Mouse (Mus musculus): ENCODE results near the gene Smad5. TPM values are rescaled to one million over a fixed set of nuclear protein-coding genes. Genes with fewer than 3 reads are reported as not detected.

Gene Smad5
- total RNA-seq, 2 experiments from 2014 or later, result 21.3 to 21.5 TPM

GRCm38 (mm10) chr13:56781697-56782096 is 78.9 kb downstream of the Smad5 start:
- peak; percentile 42 to 68 for DNase-seq (ENCODE audit: low spot score in 2 of 2)
- intact Hi-C loops (cut with DNase I), result no loop called here

GRCm38 (mm10) chr13:56782621-56783020 is 79.8 kb downstream of the Smad5 start:
- DNase-seq (ENCODE audit: low spot score in 2 of 2), result peak; percentile 61 to 86
- intact Hi-C loops (cut with DNase I), result no loop called here

- intact Hi-C loops (cut with DNase I), result no loop called here
- peak; percentile 45 to 57 for DNase-seq (ENCODE audit: low spot score in 2 of 2)
Observed at GRCm38 (mm10) chr13:56790683-56791082, 87.9 kb downstream of the Smad5 start.

Other genes starting within 250 kb of the Smad5 start
- not detected for gene Il9, start 220.8 kb upstream of the Smad5 start, total RNA-seq (2021)
- 1 to 10 TPM; 3.1 to 4.0 TPM for gene Fbxl21, start 180.5 kb upstream of the Smad5 start, total RNA-seq (2021)
- not detected for gene Lect2, start 154.5 kb upstream of the Smad5 start, total RNA-seq (2021)
- 1 to 10 TPM; 3.5 TPM for gene Tgfbi, start 93.5 kb upstream of the Smad5 start, total RNA-seq (2021)
- gene Gm45623, start 50.8 kb downstream of the Smad5 start, total RNA-seq (2021), result 10 to 100 TPM; 13.7 to 16.2 TPM
- gene Trpc7, start 193.0 kb downstream of the Smad5 start, total RNA-seq (2021), result 1 to 10 TPM; 2.1 to 2.8 TPM